9 mouse cellular contexts compared by ENCODE assay signal in genomic region chr8:35193771-35194170, GRCm38 (mm10).
DNase-seq lines count a peak whose midpoint lies in the region; ATAC-seq and TF ChIP-seq lines count a peak whose summit lies in the region.
"Had no signal": no experiment of that assay in that cellular context is flagged by ENCODE, and none has a peak within 500 bp of the region (broad histone marks: within the 10 kb centered on the region; RNA-seq: fewer than 3 reads in every experiment).

No protein-coding gene starts in this region.

- H3K36me3 ChIP-seq in limb, embryonic 15.5 days = no peaks in the 10 kb centered on the region
- H3K36me3 ChIP-seq: neural tube, embryonic 12.5 days had no signal

- no peaks in the 10 kb centered on the region for H3K9me3 ChIP-seq in limb, embryonic 15.5 days
- H3K9me3 ChIP-seq: neural tube, embryonic 12.5 days had no signal

- no peak overlapping the region for H3K9ac ChIP-seq in limb, embryonic 15.5 days
- H3K9ac ChIP-seq: neural tube, embryonic 12.5 days had no signal

- no peaks in the 10 kb centered on the region for H3K27me3 ChIP-seq in limb, embryonic 15.5 days
- H3K27me3 ChIP-seq: neural tube, embryonic 12.5 days had no signal

- no peak overlapping the region for H3K4me2 ChIP-seq in limb, embryonic 15.5 days
- H3K4me2 ChIP-seq: neural tube, embryonic 12.5 days had no signal

- DNase-seq in left cerebral cortex, adult 2 months (ENCODE audit: extremely low spot score in 1 of 2, low spot score in 2 of 2) = no peak
- no peak for DNase-seq in left cerebral cortex, postnatal 14 days (ENCODE audit: low spot score in 2 of 2)
- DNase-seq in cerebellum, adult 8-10 months = peak; percentile 40
- DNase-seq in fibroblast of lung, adult 2 months (ENCODE audit: low read depth) = peak; percentile 64
- no peak for DNase-seq in yolk sac, embryonic 10.5 days (ENCODE audit: low spot score)
- no peak for DNase-seq in spleen, postnatal 4 days (ENCODE audit: low spot score in 2 of 2)

- no peak overlapping the region for H3K4me3 ChIP-seq in left cerebral cortex, adult 2 months
- H3K4me3 ChIP-seq in limb, embryonic 15.5 days = no peak overlapping the region
- H3K4me3 ChIP-seq: neural tube, embryonic 12.5 days had no signal

- H3K4me1 ChIP-seq in limb, embryonic 15.5 days = peaks cover 14% of the 10 kb centered on the region; the same call in 1 of the 2 replicates

- intact Hi-C loops in left cerebral cortex, adult 2 months (cut with DNase I) = loop anchor here (10.0 kb wide), 1 partner anchor 271 kb away; no protein-coding TSS in a partner anchor
- intact Hi-C loops in left cerebral cortex, postnatal 14 days (cut with DNase I) = no loop called here

- peak; percentile 28; the same call in 1 of the 2 replicates for TF ChIP-seq CTCF in left cerebral cortex, adult 2 months (IDR thresholded peaks at IDR 0.05)

- no peak overlapping the region for H3K27ac ChIP-seq in left cerebral cortex, adult 2 months
- no peak overlapping the region; the same call in 1 of the 2 replicates for H3K27ac ChIP-seq in limb, embryonic 15.5 days
- H3K27ac ChIP-seq: neural tube, embryonic 12.5 days had no signal

- WGBS in limb, embryonic 15.5 days = 21% methylated on average over 1 of the region's 1 CpGs

- ATAC-seq in limb, embryonic 15.5 days (ENCODE audit: insufficient number of reproducible peaks, low FRiP score, low TSS enrichment, low read depth) = peak; percentile 77; the same call in 1 of the 2 replicates
- ATAC-seq in megakaryocyte progenitor cell, adult 5-6 weeks (replicated peaks; ENCODE audit: poor library complexity) = no peak

Comparison
In these comparisons a context has a peak if more than half of its experiments do, and no peak if none do; other contexts are left out.
1. DNase-seq: peak in cerebellum, adult 8-10 months (single experiment) and fibroblast of lung, adult 2 months (single experiment); none in left cerebral cortex, adult 2 months (0 of 2), left cerebral cortex, postnatal 14 days (0 of 2), yolk sac, embryonic 10.5 days (single experiment) and spleen, postnatal 4 days (0 of 2).